Comparison of ENCODE assay signal across 13 mouse cellular contexts in genomic region chr4:141565325-141565724, GRCm38 (mm10). TPM values are rescaled to one million over a fixed set of nuclear protein-coding genes. Genes with fewer than 3 reads are reported as not detected.
A peak's percentile ranks its signal among the peaks of the same experiment; 100 is the strongest.
DNase-seq lines count a peak whose midpoint lies in the region; ATAC-seq and TF ChIP-seq lines count a peak whose summit lies in the region.
"Had no signal": no experiment of that assay in that cellular context is flagged by ENCODE, and none has a peak within 500 bp of the region (broad histone marks: within the 10 kb centered on the region; RNA-seq: fewer than 3 reads in every experiment).

No protein-coding gene starts in this region.

- no peak for ATAC-seq in lung, embryonic 14.5 days (ENCODE audit: insufficient read depth)
- ATAC-seq in limb, embryonic 15.5 days (ENCODE audit: insufficient number of reproducible peaks, low FRiP score, low TSS enrichment, low read depth): no peak
- ATAC-seq: hindbrain, embryonic 16.5 days had no signal

- no peaks in the 10 kb centered on the region for H3K27me3 ChIP-seq in lung, embryonic 14.5 days (ENCODE audit: insufficient read depth, low read length)
- H3K27me3 ChIP-seq in limb, embryonic 15.5 days: no peaks in the 10 kb centered on the region

- TF ChIP-seq CTCF in gastrocnemius, adult 2 months (IDR thresholded peaks at IDR 0.05): no peak
- no peak for TF ChIP-seq CTCF in lung, embryonic 14.5 days (IDR thresholded peaks at IDR 0.05; ENCODE audit: low read depth)
- TF ChIP-seq CTCF in brain, embryonic 14.5 days (IDR thresholded peaks at IDR 0.05; ENCODE audit: borderline replicate concordance, extremely low read depth, insufficient read depth, insufficient read length): no peak

- no peaks in the 10 kb centered on the region for H3K9me3 ChIP-seq in lung, embryonic 14.5 days (ENCODE audit: low read depth, low read length)
- H3K9me3 ChIP-seq in limb, embryonic 15.5 days: no peaks in the 10 kb centered on the region

- H3K27ac ChIP-seq in gastrocnemius, adult 2 months: peak overlapping the region; percentile 86
- H3K27ac ChIP-seq in lung, embryonic 14.5 days (ENCODE audit: low read depth): peak overlapping the region; percentile 48; the same call in 1 of the 2 replicates
- peak overlapping the region; percentile 75 for H3K27ac ChIP-seq in limb, embryonic 15.5 days
- H3K27ac ChIP-seq: macrophage had no signal

- no peak overlapping the region for H3K9ac ChIP-seq in lung, embryonic 14.5 days
- H3K9ac ChIP-seq in limb, embryonic 15.5 days: no peak overlapping the region

- no peaks in the 10 kb centered on the region for H3K4me1 ChIP-seq in lung, embryonic 14.5 days (ENCODE audit: insufficient read depth)
- peaks cover 3% of the 10 kb centered on the region; the same call in 1 of the 2 replicates for H3K4me1 ChIP-seq in limb, embryonic 15.5 days

- intact Hi-C loops in gastrocnemius, adult 2 months (cut with DNase I): no loop called here
- intact Hi-C loops in gastrocnemius, postnatal 36 days (cut with DNase I): no loop called here

- peak; percentile 55 for DNase-seq in gastrocnemius, adult 2 months
- no peak for DNase-seq in gastrocnemius, postnatal 36 days
- peak; percentile 32 for DNase-seq in lung, embryonic 14.5 days
- no peak for DNase-seq in lung, postnatal 4 days
- peak; percentile 17 for DNase-seq in brain, embryonic 14.5 days (ENCODE audit: low read depth)
- DNase-seq in right cerebral cortex, postnatal 25 days: no peak
- no peak for DNase-seq in right cerebral cortex, postnatal 4 days
- DNase-seq: right cerebral cortex, adult 18-20 months; thymus, postnatal 14 days had no signal

- no peaks in the 10 kb centered on the region for H3K36me3 ChIP-seq in lung, embryonic 14.5 days (ENCODE audit: insufficient read depth)
- H3K36me3 ChIP-seq in limb, embryonic 15.5 days: no peaks in the 10 kb centered on the region

- WGBS in lung, embryonic 14.5 days: 42% methylated on average over 7 of the region's 7 CpGs
- WGBS in limb, embryonic 15.5 days: 40% methylated on average over 7 of the region's 7 CpGs

- TF ChIP-seq POLR2A in brain, embryonic 14.5 days (IDR thresholded peaks at IDR 0.05; ENCODE audit: borderline replicate concordance, extremely low read depth, insufficient read depth, insufficient read length, poor library complexity, severe bottlenecking): no peak

- no peak overlapping the region for H3K4me2 ChIP-seq in lung, embryonic 14.5 days
- no peak overlapping the region for H3K4me2 ChIP-seq in limb, embryonic 15.5 days

- H3K4me3 ChIP-seq in gastrocnemius, adult 2 months: no peak overlapping the region
- no peak overlapping the region for H3K4me3 ChIP-seq in lung, embryonic 14.5 days (ENCODE audit: low read depth, low read length)
- H3K4me3 ChIP-seq in limb, embryonic 15.5 days: no peak overlapping the region

RNA-seq across cellular contexts. Expression of gene Spen, which starts 26.9 kb away (rescaled TPM):
- 10 to 100 TPM; 23.3 to 25.1 TPM for total RNA-seq in gastrocnemius, adult 2 months (2021)
- 10 to 100 TPM; 17.1 to 21.8 TPM for total RNA-seq in gastrocnemius, postnatal 36 days (2021)
- 15.4 and 15.9 TPM in 2 replicates for polyA plus RNA-seq in lung, embryonic 14.5 days (2014; fragmentation: Nextera tagmentation; extraction: Ambion mirVana)
- polyA plus RNA-seq in brain, embryonic 14.5 days (2012; rRNA removed): 9.9 and 32.7 TPM in 2 replicates
- polyA plus RNA-seq in limb, embryonic 15.5 days (2015; fragmentation: Nextera tagmentation; extraction: Ambion mirVana): 7.2 and 9.0 TPM in 2 replicates

RNA-seq across cellular contexts. Expression of gene Fblim1, which starts 40.6 kb away (rescaled TPM):
- total RNA-seq in gastrocnemius, adult 2 months (2021): 1 to 10 TPM; 1.1 to 1.5 TPM
- under 1 TPM; 0.64 to 0.84 TPM for total RNA-seq in gastrocnemius, postnatal 36 days (2021)
- polyA plus RNA-seq in lung, embryonic 14.5 days (2014; fragmentation: Nextera tagmentation; extraction: Ambion mirVana): 83.6 and 89.2 TPM in 2 replicates
- 34.7 and 50.7 TPM in 2 replicates for polyA plus RNA-seq in brain, embryonic 14.5 days (2012; rRNA removed)
- polyA plus RNA-seq in limb, embryonic 15.5 days (2015; fragmentation: Nextera tagmentation; extraction: Ambion mirVana): 27.1 and 29.3 TPM in 2 replicates
- total RNA-seq: common myeloid progenitor, adult 5-6 weeks had no signal

RNA-seq across cellular contexts. Expression of gene Tmem82, which starts 53.1 kb away (rescaled TPM):
- total RNA-seq in gastrocnemius, adult 2 months (2021): 1 to 10 TPM in 1 of 2 experiments, under 1 TPM in 1; 0.61 to 3.2 TPM
- 1 to 10 TPM in 1 of 2 experiments, under 1 TPM in 1; 0.62 to 1.4 TPM for total RNA-seq in gastrocnemius, postnatal 36 days (2021)
- 0.38 and 0.50 TPM in 2 replicates for polyA plus RNA-seq in lung, embryonic 14.5 days (2014; fragmentation: Nextera tagmentation; extraction: Ambion mirVana)
- 0.14 and 0.44 TPM in 2 replicates for polyA plus RNA-seq in brain, embryonic 14.5 days (2012; rRNA removed)
- 0.20 and 0.29 TPM in 2 replicates for polyA plus RNA-seq in limb, embryonic 15.5 days (2015; fragmentation: Nextera tagmentation; extraction: Ambion mirVana)

RNA-seq across cellular contexts. Expression of gene Slc25a34, which starts 58.3 kb away (rescaled TPM):
- 10 to 100 TPM; 10.3 to 26.9 TPM for total RNA-seq in gastrocnemius, adult 2 months (2021)
- 10 to 100 TPM; 10.3 to 26.0 TPM for total RNA-seq in gastrocnemius, postnatal 36 days (2021)
- polyA plus RNA-seq in lung, embryonic 14.5 days (2014; fragmentation: Nextera tagmentation; extraction: Ambion mirVana): not detected in 2 replicates
- 0.40 and 0.42 TPM in 2 replicates for polyA plus RNA-seq in brain, embryonic 14.5 days (2012; rRNA removed)
- polyA plus RNA-seq in limb, embryonic 15.5 days (2015; fragmentation: Nextera tagmentation; extraction: Ambion mirVana): 0.14 and 0.52 TPM in 2 replicates

Comparison
In these comparisons a context has a peak if more than half of its experiments do, and no peak if none do; other contexts are left out.
1. DNase-seq: peak in gastrocnemius, adult 2 months (single experiment), lung, embryonic 14.5 days (single experiment) and brain, embryonic 14.5 days (single experiment); none in gastrocnemius, postnatal 36 days (0 of 2), lung, postnatal 4 days (0 of 2), right cerebral cortex, postnatal 25 days (single experiment) and right cerebral cortex, postnatal 4 days (single experiment).
2. Peak in every context shown above with its lines, with median percentiles within 50 percentile points of each other: H3K27ac ChIP-seq.